8 mouse cellular contexts compared by ENCODE assay signal in the genomic region with DNA sequence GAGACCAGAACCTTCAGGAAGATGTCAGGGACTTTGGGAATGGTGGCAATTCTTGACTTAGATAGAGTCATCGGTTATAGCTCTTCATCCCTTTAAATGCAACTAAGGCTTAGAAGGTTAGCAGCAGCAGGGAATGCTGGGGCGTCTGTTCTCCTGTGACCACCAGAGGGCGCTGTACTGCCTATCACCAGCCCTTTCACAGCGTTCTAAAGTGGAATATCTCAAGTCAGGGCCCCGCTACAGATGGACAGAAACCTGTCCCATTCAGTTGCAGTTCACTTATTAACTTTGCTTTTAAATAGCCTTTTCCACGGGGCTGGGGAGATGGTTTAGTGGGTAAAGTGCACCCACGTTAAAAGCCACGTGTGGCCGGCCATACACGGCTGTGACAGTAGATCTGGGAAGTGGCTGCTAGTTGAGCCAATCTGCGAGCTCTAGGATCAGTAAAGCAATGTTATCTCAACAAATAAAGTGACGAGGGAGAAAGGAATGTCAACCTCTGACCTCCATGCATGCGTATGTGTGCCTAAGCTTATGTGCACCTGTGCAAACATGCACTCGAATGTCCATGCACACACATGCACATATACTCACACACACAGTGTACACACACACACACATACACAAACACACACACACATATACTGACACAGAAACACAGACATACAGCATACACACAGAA.
A peak's percentile ranks its signal among the peaks of the same experiment; 100 is the strongest.
DNase-seq lines count a peak whose midpoint lies in the region; ATAC-seq lines count a peak whose summit lies in the region.

No protein-coding gene starts in this region.

- intact Hi-C loops in heart, postnatal 10 days (cut with DNase I), result loop anchor here (2.0 to 5.0 kb wide), 2 partner anchors 130 to 159 kb away; no protein-coding TSS in a partner anchor

- H3K27me3 ChIP-seq in forebrain, embryonic 10.5 days (ENCODE audit: poor library complexity, severe bottlenecking), result no peaks in the 10 kb centered on the region
- H3K27me3 ChIP-seq in forebrain, embryonic 12.5 days, result no peaks in the 10 kb centered on the region

- no peaks in the 10 kb centered on the region for H3K4me1 ChIP-seq in forebrain, embryonic 10.5 days
- H3K4me1 ChIP-seq in forebrain, embryonic 12.5 days, result no peaks in the 10 kb centered on the region

- no peak overlapping the region for H3K9ac ChIP-seq in forebrain, embryonic 12.5 days

- H3K9me3 ChIP-seq in forebrain, embryonic 10.5 days, result no peaks in the 10 kb centered on the region
- no peaks in the 10 kb centered on the region for H3K9me3 ChIP-seq in forebrain, embryonic 12.5 days

- no peak overlapping the region for H3K4me2 ChIP-seq in forebrain, embryonic 12.5 days

- no peak overlapping the region for H3K27ac ChIP-seq in forebrain, embryonic 10.5 days
- H3K27ac ChIP-seq in forebrain, embryonic 12.5 days, result no peak overlapping the region

- no peak for ATAC-seq in forebrain, embryonic 12.5 days (ENCODE audit: low FRiP score)

- no peak overlapping the region for H3K4me3 ChIP-seq in forebrain, embryonic 10.5 days
- no peak overlapping the region for H3K4me3 ChIP-seq in forebrain, embryonic 12.5 days (replicated peaks)

- 53% methylated on average over 14 of the region's 14 CpGs for WGBS in forebrain, embryonic 10.5 days
- WGBS in forebrain, embryonic 12.5 days, result 52% methylated on average over 14 of the region's 14 CpGs

- peak; percentile 54 for DNase-seq in forebrain, embryonic 10.5 days (ENCODE audit: extremely low spot score, low spot score)
- peak; percentile 76 for DNase-seq in ZHBTc4 (ENCODE audit: low read depth, low spot score)
- peak; percentile 77 to 80 for DNase-seq in cerebellum, postnatal 36 days
- peak; percentile 49 to 75 for DNase-seq in heart, postnatal 10 days
- peak; percentile 42 to 83 for DNase-seq in layer of hippocampus, postnatal 25 days (ENCODE audit: extremely low spot score in 1 of 2, low spot score in 1 of 2)
- DNase-seq in lung, postnatal 36 days, result peak; percentile 83
- DNase-seq in spleen, adult 18-20 months, result peak; percentile 15 to 63

- H3K36me3 ChIP-seq in forebrain, embryonic 10.5 days (replicated peaks), result no peaks in the 10 kb centered on the region
- H3K36me3 ChIP-seq in forebrain, embryonic 12.5 days (replicated peaks), result no peaks in the 10 kb centered on the region
